Mouse (Mus musculus): Measurements from ENCODE around the gene Rad51.

- TF ChIP-seq EP300 (IDR thresholded peaks at IDR 0.05; ENCODE audit: low read depth) (no peak), CTCF (IDR thresholded peaks at IDR 0.05; ENCODE audit: low read depth) (no peak)
These were observed 11.0 kb upstream of the Rad51 start for GRCm38 (mm10) chr2:119101552-119101951.
